Mouse (Mus musculus): ENCODE measurements around the gene Med20. TPM values are rescaled to one million over a fixed set of nuclear protein-coding genes. Genes with fewer than 3 reads are reported as not detected.
A peak's percentile ranks its signal among the peaks of the same experiment; 100 is the strongest.

Med20 gene
- polyA plus RNA-seq, 1 experiment = 25.8 TPM

- Histone ChIP-seq H3K79me2 (ENCODE audit: control insufficient read depth, insufficient read depth) (peaks cover 22% of the 10 kb centered on the region), H3K27me3 (ENCODE audit: control insufficient read depth, insufficient read depth, insufficient read length) (no peaks in the 10 kb centered on the region), H3K4me3 (ENCODE audit: insufficient read depth, poor library complexity, severe bottlenecking) (no peak overlapping the region), H3ac (ENCODE audit: control insufficient read depth, insufficient read length, low read depth) (no peak overlapping the region), H3K79me3 (ENCODE audit: low read depth) (peaks cover 1% of the 10 kb centered on the region), H3K36me3 (ENCODE audit: control insufficient read depth, insufficient read depth) (peaks cover 30% of the 10 kb centered on the region)
- TF ChIP-seq CTCF (IDR thresholded peaks at IDR 0.05; ENCODE audit: control insufficient read depth, insufficient read depth, insufficient read length) (no peak), FOSL1 (IDR thresholded peaks at IDR 0.05; ENCODE audit: insufficient read depth, low read length, poor library complexity, severe bottlenecking) (no peak), USF1 (IDR thresholded peaks at IDR 0.05; ENCODE audit: low read depth) (no peak), MYOG (IDR thresholded peaks at IDR 0.05; ENCODE audit: control insufficient read depth, extremely low read depth, insufficient read length) (no peak)
These were observed 16.4 kb downstream of the Med20 start for GRCm38 (mm10) chr17:47627791-47628190.

- peaks cover 9% of the 10 kb centered on the region for H3K79me2 ChIP-seq (ENCODE audit: control insufficient read depth, insufficient read depth)
- TF ChIP-seq FOSL1 (IDR thresholded peaks at IDR 0.05; ENCODE audit: insufficient read depth, low read length, poor library complexity, severe bottlenecking) = no peak
- TF ChIP-seq CTCF (IDR thresholded peaks at IDR 0.05; ENCODE audit: control insufficient read depth, insufficient read depth, insufficient read length) = no peak
- peak; percentile 34 for TF ChIP-seq CEBPB (IDR thresholded peaks at IDR 0.05; ENCODE audit: low read depth)
- no peak for TF ChIP-seq USF1 (IDR thresholded peaks at IDR 0.05; ENCODE audit: low read depth)
- peak; percentile 48 for TF ChIP-seq MYOD1 (IDR thresholded peaks at IDR 0.05; ENCODE audit: control insufficient read depth, insufficient read length, low read depth)
- peak; percentile 69 for TF ChIP-seq MAX (IDR thresholded peaks at IDR 0.05)
- H3K36me3 ChIP-seq (ENCODE audit: control insufficient read depth, insufficient read depth) = peaks cover 19% of the 10 kb centered on the region
- H3K27me3 ChIP-seq (ENCODE audit: control insufficient read depth, insufficient read depth, insufficient read length) = no peaks in the 10 kb centered on the region
- H3ac ChIP-seq (ENCODE audit: control insufficient read depth, insufficient read length, low read depth) = peak overlapping the region; percentile 66
- H3K4me3 ChIP-seq (ENCODE audit: insufficient read depth, poor library complexity, severe bottlenecking) = peak overlapping the region; percentile 50
- H3K79me3 ChIP-seq (ENCODE audit: low read depth) = peaks cover 1% of the 10 kb centered on the region
These were observed 17.7 kb downstream of the Med20 start for GRCm38 (mm10) chr17:47628851-47629676.

- Histone ChIP-seq H3K36me3 (ENCODE audit: control insufficient read depth, insufficient read depth) (peaks cover 13% of the 10 kb centered on the region), H3K4me3 (ENCODE audit: insufficient read depth, poor library complexity, severe bottlenecking) (peak overlapping the region; percentile 50), H3K79me2 (ENCODE audit: control insufficient read depth, insufficient read depth) (peaks cover 8% of the 10 kb centered on the region), H3K27me3 (ENCODE audit: control insufficient read depth, insufficient read depth, insufficient read length) (no peaks in the 10 kb centered on the region), H3K79me3 (ENCODE audit: low read depth) (peaks cover 1% of the 10 kb centered on the region), H3ac (ENCODE audit: control insufficient read depth, insufficient read length, low read depth) (peak overlapping the region; percentile 56)
- TF ChIP-seq USF1 (IDR thresholded peaks at IDR 0.05; ENCODE audit: low read depth) = no peak
- no peak for TF ChIP-seq MAX (IDR thresholded peaks at IDR 0.05)
- no peak for TF ChIP-seq MYOD1 (IDR thresholded peaks at IDR 0.05; ENCODE audit: control insufficient read depth, insufficient read length, low read depth)
- TF ChIP-seq MYOG (IDR thresholded peaks at IDR 0.05; ENCODE audit: control insufficient read depth, extremely low read depth, insufficient read length) = no peak
- TF ChIP-seq FOSL1 (IDR thresholded peaks at IDR 0.05; ENCODE audit: insufficient read depth, low read length, poor library complexity, severe bottlenecking) = no peak
- no peak for TF ChIP-seq CEBPB (IDR thresholded peaks at IDR 0.05; ENCODE audit: low read depth)
- no peak for TF ChIP-seq CTCF (IDR thresholded peaks at IDR 0.05; ENCODE audit: control insufficient read depth, insufficient read depth, insufficient read length)
These were observed 18.6 kb downstream of the Med20 start for GRCm38 (mm10) chr17:47629717-47630677.

GRCm38 (mm10) chr17:47630678-47631065 is 19.3 kb downstream of the Med20 start, which contains the start of gene Usp49:
Gene Usp49 (plus strand): TSS chr17:47630690.
- no peaks in the 10 kb centered on the region for H3K27me3 ChIP-seq (ENCODE audit: control insufficient read depth, insufficient read depth, insufficient read length)
- H3K4me3 ChIP-seq (ENCODE audit: insufficient read depth, poor library complexity, severe bottlenecking) = peak within 1 kb of the TSS; percentile 50
- peak within 1 kb of the TSS; percentile 56 for H3ac ChIP-seq (ENCODE audit: control insufficient read depth, insufficient read length, low read depth)
- H3K36me3 ChIP-seq (ENCODE audit: control insufficient read depth, insufficient read depth) = peaks cover 7% of the 10 kb centered on the region
- no peak for TF ChIP-seq CTCF (IDR thresholded peaks at IDR 0.05; ENCODE audit: control insufficient read depth, insufficient read depth, insufficient read length)
- TF ChIP-seq FOSL1 (IDR thresholded peaks at IDR 0.05; ENCODE audit: insufficient read depth, low read length, poor library complexity, severe bottlenecking) = no peak
- TF ChIP-seq USF1 (IDR thresholded peaks at IDR 0.05; ENCODE audit: low read depth) = no peak
- TF ChIP-seq MYOG (IDR thresholded peaks at IDR 0.05; ENCODE audit: control insufficient read depth, extremely low read depth, insufficient read length) = no peak
- no peak for TF ChIP-seq CEBPB (IDR thresholded peaks at IDR 0.05; ENCODE audit: low read depth)
- TF ChIP-seq MYOD1 (IDR thresholded peaks at IDR 0.05; ENCODE audit: control insufficient read depth, insufficient read length, low read depth) = no peak
- no peak for TF ChIP-seq MAX (IDR thresholded peaks at IDR 0.05)
- H3K79me2 ChIP-seq (ENCODE audit: control insufficient read depth, insufficient read depth) = peaks cover 8% of the 10 kb centered on the region
- peaks cover 1% of the 10 kb centered on the region for H3K79me3 ChIP-seq (ENCODE audit: low read depth)

- no peak overlapping the region for H3K4me3 ChIP-seq (ENCODE audit: insufficient read depth, poor library complexity, severe bottlenecking)
- no peak overlapping the region for H3ac ChIP-seq (ENCODE audit: control insufficient read depth, insufficient read length, low read depth)
- no peaks in the 10 kb centered on the region for H3K27me3 ChIP-seq (ENCODE audit: control insufficient read depth, insufficient read depth, insufficient read length)
- peaks cover 1% of the 10 kb centered on the region for H3K79me3 ChIP-seq (ENCODE audit: low read depth)
- no peak for TF ChIP-seq MYOD1 (IDR thresholded peaks at IDR 0.05; ENCODE audit: control insufficient read depth, insufficient read length, low read depth)
- no peak for TF ChIP-seq MAX (IDR thresholded peaks at IDR 0.05)
- no peak for TF ChIP-seq MYOG (IDR thresholded peaks at IDR 0.05; ENCODE audit: control insufficient read depth, extremely low read depth, insufficient read length)
- no peak for TF ChIP-seq FOSL1 (IDR thresholded peaks at IDR 0.05; ENCODE audit: insufficient read depth, low read length, poor library complexity, severe bottlenecking)
- TF ChIP-seq CTCF (IDR thresholded peaks at IDR 0.05; ENCODE audit: control insufficient read depth, insufficient read depth, insufficient read length) = no peak
- TF ChIP-seq USF1 (IDR thresholded peaks at IDR 0.05; ENCODE audit: low read depth) = no peak
- TF ChIP-seq CEBPB (IDR thresholded peaks at IDR 0.05; ENCODE audit: low read depth) = no peak
- H3K36me3 ChIP-seq (ENCODE audit: control insufficient read depth, insufficient read depth) = no peaks in the 10 kb centered on the region
- H3K79me2 ChIP-seq (ENCODE audit: control insufficient read depth, insufficient read depth) = peaks cover 8% of the 10 kb centered on the region
These were observed 20.9 kb downstream of the Med20 start for GRCm38 (mm10) chr17:47632181-47632840.
